Mouse (Mus musculus) erythroblast, embryonic 14.5 days (primary cell): ENCODE results near the gene Abcc10.

ENCODE experiments used
- GATA1 ChIP-seq: IDR thresholded peaks from 2 replicates; pipeline ENCODE4 v1.6.1; 2012; ENCODE audit warnings: low read length, inconsistent platforms, mixed read lengths
- TAL1 ChIP-seq: IDR thresholded peaks from 3 replicates; pipeline ENCODE4 v1.6.1; 2012; ENCODE audit warnings: low read length, inconsistent platforms, mixed read lengths

GRCm38 (mm10) chr17:46265502-46265901 is 62.6 kb downstream of the Abcc10 start:
- no peak for TF ChIP-seq TAL1
- TF ChIP-seq GATA1: no peak
